Mouse (Mus musculus) olfactory bulb, adult 2 months (tissue): ENCODE data around the gene Asap3.
A peak's percentile ranks its signal among the peaks of the same experiment; 100 is the strongest.

Source experiments
- CTCF ChIP-seq: fragments of 200-500 bp; IDR thresholded peaks from 2 replicates; pipeline ENCODE4 v1.5.1; 2012; ENCODE audit warnings: low read depth, mild to moderate bottlenecking, low read length, moderate library complexity; ENCODE audit not compliant: insufficient read depth
- POLR2A ChIP-seq: fragments of 200-500 bp; IDR thresholded peaks from 2 replicates; pipeline ENCODE4 v1.6.1; 2012; ENCODE audit warnings: mild to moderate bottlenecking, low read depth, low read length, moderate library complexity; ENCODE audit not compliant: insufficient read depth

DNA sequence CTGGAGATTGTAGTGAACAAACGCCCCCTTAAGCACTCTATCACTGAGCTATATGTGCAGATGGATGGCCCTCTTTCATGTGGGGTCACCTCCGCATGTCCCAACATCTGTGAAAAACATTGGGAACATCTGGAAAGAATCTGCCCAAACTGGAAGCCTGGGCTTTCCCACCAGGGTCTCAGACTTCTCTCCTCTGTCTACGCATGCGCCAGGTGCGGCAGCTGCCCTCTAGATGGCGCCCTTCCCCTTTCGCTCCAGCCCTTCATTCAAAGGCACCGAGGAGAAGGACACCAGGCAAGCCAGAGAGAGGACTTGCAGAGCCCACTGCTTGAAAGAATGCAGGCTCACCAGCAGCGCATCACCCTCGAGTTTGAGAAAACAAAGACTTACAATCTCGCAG is 42.7 kb upstream of the Asap3 start:
- TF ChIP-seq CTCF (peak; percentile 96), POLR2A (no peak)
